Mouse (Mus musculus): Measurements from ENCODE around the gene Smarcad1. TPM values are rescaled to one million over a fixed set of nuclear protein-coding genes. Genes with fewer than 3 reads are reported as not detected.

Smarcad1 gene
- polyA plus RNA-seq, 1 experiment from 2014 or later: 104 TPM

Other genes with a start within 250 kb of the Smarcad1 start
- gene Hpgds, start 102.3 kb downstream of the Smarcad1 start, polyA plus RNA-seq (2014; fragmentation: Nextera tagmentation; extraction: Ambion mirVana): 8.4 and 8.9 TPM in 2 replicates